Mouse (Mus musculus) lung, embryonic 14.5 days (tissue): ENCODE measurements around the gene R3hdml. TPM values are rescaled to one million over a fixed set of nuclear protein-coding genes. Genes with fewer than 3 reads are reported as not detected.
A peak's percentile ranks its signal among the peaks of the same experiment; 100 is the strongest.
"Not testable (repeated sequence)": the region's sequence is repeated elsewhere in the genome, so short reads cannot be mapped to it uniquely, and the experiment has no call there.

Experiments used
- ATAC-seq: fragments of 200-750 bp; cut with Nextera tagmentation; 2 replicates; pipeline ENCODE4 v1.8.0; 2017; ENCODE audit warnings: mild to moderate bottlenecking, moderate TSS enrichment, moderate library complexity; ENCODE audit not compliant: insufficient read depth
- DNase-seq: peaks from one replicate; pipeline ENCODE4 v3.0.0-alpha.2; 2015
- H3K27ac ChIP-seq: fragments of 300-500 bp; sonication (generic); 2 replicates; pipeline ENCODE4 v1.5.1; 2014; ENCODE audit warnings: low read depth, mild to moderate bottlenecking, moderate library complexity
- H3K27me3 ChIP-seq: fragments of 300-500 bp; sonication (generic); 2 replicates; pipeline ENCODE4 v1.6.1; 2014; ENCODE audit warnings: low read length, control low read depth; ENCODE audit not compliant: insufficient read depth
- H3K36me3 ChIP-seq: fragments of 300-500 bp; sonication (generic); 2 replicates; pipeline ENCODE4 v1.6.1; 2014; ENCODE audit warnings: control low read depth; ENCODE audit not compliant: insufficient read depth
- H3K4me1 ChIP-seq: fragments of 300-500 bp; sonication (generic); 2 replicates; pipeline ENCODE4 v1.6.1; 2014; ENCODE audit warnings: antibody characterized with exemption, control low read depth; ENCODE audit not compliant: insufficient read depth
- H3K4me2 ChIP-seq: fragments of 300-500 bp; sonication (generic); 2 replicates; pipeline ENCODE4 v1.6.1; 2014; ENCODE audit warnings: mild to moderate bottlenecking
- H3K4me3 ChIP-seq: fragments of 300-500 bp; sonication (generic); 2 replicates; pipeline ENCODE4 v1.5.1; 2014; ENCODE audit warnings: low read depth, low read length
- H3K9ac ChIP-seq: fragments of 300-500 bp; sonication (generic); 2 replicates; pipeline ENCODE4 v1.6.1; 2014
- H3K9me3 ChIP-seq: fragments of 300-500 bp; sonication (generic); 2 replicates; pipeline ENCODE4 v1.6.1; 2016; ENCODE audit warnings: low read depth, low read length, control low read depth
- CTCF ChIP-seq: IDR thresholded peaks from 2 replicates; pipeline ENCODE4 v1.5.1; 2016; ENCODE audit warnings: antibody characterized with exemption, low read depth
- WGBS: fragments of 180-500 bp; shearing (Covaris S2); extraction: QIAGEN DNeasy Blood & Tissue Kit; methylation state at CpG from one replicate; pipeline ENCODE4 v1.1.7; 2014; 5-methylcytosine and 5-hydroxymethylcytosine counted together
- polyA plus RNA-seq: library from polyadenylated mRNA; unstranded; fragments of >200 nt; fragmentation: Nextera tagmentation; extraction: Ambion mirVana; gene quantifications from 2 replicates; pipeline ENCODE4 v1.2.1, GENCODE M21; 2014

R3hdml gene
- polyA plus RNA-seq, 1 experiment from 2014 or later, result not detected

GRCm38 (mm10) chr2:163453378-163453777, 38.7 kb upstream of the R3hdml start:
- no peak overlapping the region for H3K9ac ChIP-seq
- 86% methylated on average over 13 of the region's 13 CpGs for WGBS

GRCm38 (mm10) chr2:163458539-163459265, 33.4 kb upstream of the R3hdml start:
- Histone ChIP-seq H3K4me2 (no peak overlapping the region), H3K9me3 (no peaks in the 10 kb centered on the region), H3K27ac (no peak overlapping the region), H3K36me3 (no peaks in the 10 kb centered on the region), H3K27me3 (no peaks in the 10 kb centered on the region; the same call in 1 of the 2 replicates), H3K4me1 (no peaks in the 10 kb centered on the region), H3K4me3 (no peak overlapping the region), H3K9ac (no peak overlapping the region)
- ATAC-seq (no peak), DNase-seq (peak; percentile 58)
- 37% methylated on average over 27 of the region's 27 CpGs for WGBS
- no peak for TF ChIP-seq CTCF

More at GRCm38 (mm10) chr2:163453378-163453777, 38.7 kb upstream of the R3hdml start:
- Histone ChIP-seq H3K27ac (no peak overlapping the region), H3K27me3 (no peaks in the 10 kb centered on the region; the same call in 1 of the 2 replicates), H3K4me2 (no peak overlapping the region), H3K36me3 (no peaks in the 10 kb centered on the region), H3K4me3 (no peak overlapping the region), H3K4me1 (no peaks in the 10 kb centered on the region), H3K9me3 (no peaks in the 10 kb centered on the region)
- no peak for DNase-seq
- TF ChIP-seq CTCF, result no peak
- no peak for ATAC-seq

GRCm38 (mm10) chr2:163459380-163459779, 32.7 kb upstream of the R3hdml start:
- H3K27ac ChIP-seq, result no peak overlapping the region

GRCm38 (mm10) chr2:163460622-163461021, 31.5 kb upstream of the R3hdml start:
- Histone ChIP-seq H3K27me3 (no peaks in the 10 kb centered on the region; the same call in 1 of the 2 replicates), H3K4me1 (no peaks in the 10 kb centered on the region), H3K36me3 (no peaks in the 10 kb centered on the region), H3K4me3 (no peak overlapping the region), H3K9ac (no peak overlapping the region), H3K4me2 (no peak overlapping the region), H3K27ac (no peak overlapping the region), H3K9me3 (no peaks in the 10 kb centered on the region)
- WGBS, result 81% methylated on average over 8 of the region's 8 CpGs
- DNase-seq, result no peak
- no peak for ATAC-seq
- no peak for TF ChIP-seq CTCF

More at GRCm38 (mm10) chr2:163459380-163459779, 32.7 kb upstream of the R3hdml start:
- Histone ChIP-seq H3K9ac (no peak overlapping the region), H3K4me3 (no peak overlapping the region), H3K4me1 (no peaks in the 10 kb centered on the region), H3K36me3 (no peaks in the 10 kb centered on the region), H3K9me3 (no peaks in the 10 kb centered on the region), H3K27me3 (no peaks in the 10 kb centered on the region; the same call in 1 of the 2 replicates), H3K4me2 (no peak overlapping the region)
- no peak for DNase-seq
- TF ChIP-seq CTCF, result no peak
- WGBS, result 31% methylated on average over 10 of the region's 10 CpGs
- no peak for ATAC-seq

GRCm38 (mm10) chr2:163461307-163461706, 30.8 kb upstream of the R3hdml start:
- not testable (repeated sequence) for H3K9me3 ChIP-seq, H3K27ac ChIP-seq, H3K36me3 ChIP-seq, H3K27me3 ChIP-seq, H3K4me1 ChIP-seq, DNase-seq, H3K4me3 ChIP-seq, H3K4me2 ChIP-seq, H3K9ac ChIP-seq, ATAC-seq
- 90% methylated on average over 8 of the region's 9 CpGs for WGBS

- DNase-seq, result no peak
- Histone ChIP-seq H3K9me3 (no peaks in the 10 kb centered on the region), H3K9ac (no peak overlapping the region), H3K4me3 (no peak overlapping the region), H3K4me1 (no peaks in the 10 kb centered on the region), H3K27me3 (no peaks in the 10 kb centered on the region; the same call in 1 of the 2 replicates), H3K27ac (no peak overlapping the region), H3K4me2 (no peak overlapping the region), H3K36me3 (no peaks in the 10 kb centered on the region)
- TF ChIP-seq CTCF, result no peak
- 70% methylated on average over 5 of the region's 5 CpGs for WGBS
- ATAC-seq, result no peak
Measured at GRCm38 (mm10) chr2:163462386-163462785, 29.7 kb upstream of the R3hdml start.

GRCm38 (mm10) chr2:163462801-163463200, 29.3 kb upstream of the R3hdml start:
- Histone ChIP-seq H3K4me2 (no peak overlapping the region), H3K9me3 (no peaks in the 10 kb centered on the region), H3K36me3 (0 out of 2 replicates have a peak, but pooled peaks cover 2% of the 10 kb centered on the region), H3K27me3 (no peaks in the 10 kb centered on the region; the same call in 1 of the 2 replicates), H3K4me3 (no peak overlapping the region), H3K27ac (no peak overlapping the region), H3K4me1 (no peaks in the 10 kb centered on the region), H3K9ac (no peak overlapping the region)
- no peak for TF ChIP-seq CTCF
- 67% methylated on average over 11 of the region's 11 CpGs for WGBS
- ATAC-seq (no peak), DNase-seq (no peak)
